Mouse (Mus musculus): ENCODE results near the gene Rgl1. TPM values are rescaled to one million over a fixed set of nuclear protein-coding genes. Genes with fewer than 3 reads are reported as not detected.

The Rgl1 gene
- polyA plus RNA-seq, 1 experiment from 2014 or later = 23.6 TPM

DNA sequence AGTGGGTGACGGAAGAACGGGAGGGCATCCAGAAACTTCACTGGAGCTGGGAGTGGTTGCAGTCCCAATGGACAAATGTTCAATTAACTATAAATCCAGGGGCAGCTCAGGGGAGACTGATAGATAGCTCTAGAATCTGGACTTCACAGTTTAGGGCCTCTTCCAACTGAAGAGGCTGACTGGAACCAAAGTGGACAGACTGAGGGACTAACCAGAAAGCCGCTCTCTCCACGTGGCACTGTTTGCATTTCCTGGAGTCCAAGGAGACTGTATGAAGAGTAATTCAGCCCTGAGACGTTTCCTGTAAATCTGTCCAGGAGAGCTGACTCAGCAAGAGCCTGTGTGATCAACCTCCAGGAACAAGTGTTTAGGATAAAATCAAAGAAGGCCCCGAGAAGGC, 62.2 kb downstream of the Rgl1 start:
- no peaks in the 10 kb centered on the region for H3K36me3 ChIP-seq (ENCODE audit: control insufficient read depth, insufficient read depth)
- no peaks in the 10 kb centered on the region for H3K27me3 ChIP-seq (replicated peaks; ENCODE audit: control insufficient read depth, insufficient read depth, low read length)
- peaks cover 5% of the 10 kb centered on the region; the same call in 1 of the 2 replicates for H3K4me1 ChIP-seq (replicated peaks; ENCODE audit: control insufficient read depth, insufficient read depth, low read length)
- no peak overlapping the region for H3K4me2 ChIP-seq (ENCODE audit: low read length)
- H3K27ac ChIP-seq (ENCODE audit: low read length) = no peak overlapping the region
- no peak overlapping the region for H3K4me3 ChIP-seq (replicated peaks; ENCODE audit: low read length)
- no peak for ATAC-seq
- 82% methylated on average over 6 of the region's 6 CpGs for WGBS
- H3K9me3 ChIP-seq (ENCODE audit: control insufficient read depth, low read length) = no peaks in the 10 kb centered on the region
- H3K9ac ChIP-seq (replicated peaks; ENCODE audit: low read depth, low read length) = no peak overlapping the region

DNA sequence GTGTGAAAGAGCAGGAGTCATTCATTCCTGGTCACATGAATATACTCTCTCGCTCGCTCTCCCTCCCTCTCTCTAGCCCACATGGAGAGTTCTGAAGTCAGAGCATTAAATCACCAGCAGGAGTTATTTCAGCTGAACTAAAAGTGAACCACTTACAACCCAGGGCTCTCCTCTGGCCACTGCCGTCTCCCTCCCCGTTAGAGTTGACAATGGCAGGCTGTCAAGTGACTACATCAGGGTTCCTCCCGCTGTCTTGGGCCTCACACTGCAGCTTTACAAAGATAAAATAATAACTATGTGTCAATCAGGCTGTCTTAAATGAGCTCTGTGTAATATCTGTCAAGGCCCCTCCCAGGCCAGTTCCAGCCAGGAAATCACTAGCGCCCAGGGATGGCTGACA, 63.2 kb downstream of the Rgl1 start:
- peaks cover 5% of the 10 kb centered on the region; the same call in 1 of the 2 replicates for H3K4me1 ChIP-seq (replicated peaks; ENCODE audit: control insufficient read depth, insufficient read depth, low read length)
- H3K4me2 ChIP-seq (ENCODE audit: low read length) = no peak overlapping the region
- H3K9ac ChIP-seq (replicated peaks; ENCODE audit: low read depth, low read length) = no peak overlapping the region
- WGBS = 32% methylated on average over 6 of the region's 6 CpGs
- no peaks in the 10 kb centered on the region for H3K27me3 ChIP-seq (replicated peaks; ENCODE audit: control insufficient read depth, insufficient read depth, low read length)
- ATAC-seq = peak; percentile 45; the same call in 1 of the 2 replicates
- H3K4me3 ChIP-seq (replicated peaks; ENCODE audit: low read length) = no peak overlapping the region
- H3K27ac ChIP-seq (ENCODE audit: low read length) = no peak overlapping the region
- no peaks in the 10 kb centered on the region for H3K9me3 ChIP-seq (ENCODE audit: control insufficient read depth, low read length)
- H3K36me3 ChIP-seq (ENCODE audit: control insufficient read depth, insufficient read depth) = no peaks in the 10 kb centered on the region

DNA sequence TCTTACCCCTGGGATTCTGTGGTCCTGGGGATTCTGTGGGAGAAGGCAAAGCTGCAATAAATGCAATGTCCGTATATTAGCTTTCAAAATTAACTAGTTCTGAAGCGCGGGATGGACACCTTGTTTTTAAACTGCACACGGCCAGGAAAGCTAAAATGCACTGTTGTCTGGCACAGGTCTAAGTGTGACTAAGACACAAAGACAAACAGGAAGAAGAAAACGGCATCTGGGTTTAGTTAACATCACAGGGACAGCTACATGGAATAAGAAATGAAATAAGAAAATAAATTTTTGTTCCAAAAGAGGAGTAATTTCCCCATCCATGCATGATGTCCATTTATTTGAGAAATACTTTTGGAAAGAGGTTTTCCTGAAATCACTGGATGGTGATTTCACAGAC, 65.1 kb downstream of the Rgl1 start:
- ATAC-seq = no peak
- no peak overlapping the region for H3K4me2 ChIP-seq (ENCODE audit: low read length)
- no peak overlapping the region for H3K9ac ChIP-seq (replicated peaks; ENCODE audit: low read depth, low read length)
- no peak overlapping the region for H3K4me3 ChIP-seq (replicated peaks; ENCODE audit: low read length)
- H3K36me3 ChIP-seq (ENCODE audit: control insufficient read depth, insufficient read depth) = no peaks in the 10 kb centered on the region
- H3K4me1 ChIP-seq (replicated peaks; ENCODE audit: control insufficient read depth, insufficient read depth, low read length) = peaks cover 5% of the 10 kb centered on the region; the same call in 1 of the 2 replicates
- no peaks in the 10 kb centered on the region for H3K9me3 ChIP-seq (ENCODE audit: control insufficient read depth, low read length)
- WGBS = 92% methylated on average over 5 of the region's 5 CpGs
- no peaks in the 10 kb centered on the region for H3K27me3 ChIP-seq (replicated peaks; ENCODE audit: control insufficient read depth, insufficient read depth, low read length)
- no peak overlapping the region for H3K27ac ChIP-seq (ENCODE audit: low read length)

DNA sequence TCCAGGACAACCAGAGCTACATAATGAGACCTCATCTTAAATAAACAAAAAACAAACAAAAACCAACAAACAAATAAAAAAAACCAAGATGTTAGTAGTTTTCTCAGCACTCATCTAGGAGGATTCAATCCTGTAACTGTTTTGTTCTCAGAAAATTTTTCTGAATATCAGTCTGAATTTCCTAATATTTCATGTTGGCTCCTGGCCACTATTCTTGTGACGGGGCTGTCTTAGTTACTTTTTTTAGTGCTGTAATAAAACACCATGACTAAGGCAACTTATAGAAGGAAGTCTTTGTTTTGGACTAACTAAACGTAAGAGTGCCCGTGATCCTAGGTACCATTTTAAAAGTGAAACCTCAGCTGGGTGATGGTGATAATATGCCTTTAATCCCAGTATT, 68.8 kb downstream of the Rgl1 start:
- Histone ChIP-seq H3K9ac (replicated peaks; ENCODE audit: low read depth, low read length) (no peak overlapping the region), H3K27ac (ENCODE audit: low read length) (no peak overlapping the region), H3K4me1 (replicated peaks; ENCODE audit: control insufficient read depth, insufficient read depth, low read length) (no peaks in the 10 kb centered on the region), H3K36me3 (ENCODE audit: control insufficient read depth, insufficient read depth) (no peaks in the 10 kb centered on the region), H3K27me3 (replicated peaks; ENCODE audit: control insufficient read depth, insufficient read depth, low read length) (no peaks in the 10 kb centered on the region), H3K4me3 (replicated peaks; ENCODE audit: low read length) (no peak overlapping the region), H3K9me3 (ENCODE audit: control insufficient read depth, low read length) (no peaks in the 10 kb centered on the region), H3K4me2 (ENCODE audit: low read length) (no peak overlapping the region)
- WGBS = 79% methylated on average over 3 of the region's 3 CpGs
- no peak for ATAC-seq

DNA sequence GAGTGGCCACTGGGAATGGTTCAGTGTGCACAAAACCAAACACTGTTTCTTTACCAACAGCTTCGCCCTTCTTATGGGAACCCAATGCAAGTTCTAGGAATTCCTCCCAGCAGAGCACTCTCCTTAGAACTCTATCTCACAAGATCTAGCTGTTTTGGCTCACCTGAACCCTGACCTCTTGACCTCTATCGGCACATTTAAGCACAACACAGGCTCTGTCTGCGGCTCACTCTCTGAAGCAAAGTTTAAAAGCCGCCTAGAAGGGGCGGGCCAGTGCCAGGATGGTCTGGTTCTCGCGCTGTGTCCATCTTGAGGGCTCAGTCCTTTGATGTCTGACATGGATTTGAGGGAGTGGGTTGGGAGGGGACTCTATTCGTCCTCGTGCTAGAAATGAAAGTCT, 70.7 kb downstream of the Rgl1 start:
- WGBS = 44% methylated on average over 9 of the region's 9 CpGs

DNA sequence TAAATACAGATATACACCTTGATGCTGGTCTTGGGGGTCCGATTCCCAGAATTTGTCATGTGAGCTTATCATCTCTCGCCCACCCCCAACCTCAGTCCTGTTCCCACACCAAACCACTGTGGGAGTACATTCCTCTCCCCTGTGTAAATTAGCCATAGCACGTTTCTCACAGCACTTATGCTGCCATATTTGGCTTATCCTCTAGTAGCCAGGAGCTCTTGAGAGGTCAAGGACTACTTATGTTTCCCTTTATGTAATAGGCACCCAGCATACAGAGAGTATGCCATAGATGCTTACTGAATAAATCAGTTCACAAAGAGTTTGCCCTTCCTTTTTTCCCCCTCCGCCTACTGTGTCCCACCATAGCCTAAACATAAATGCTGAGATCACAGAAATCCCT, 76.2 kb downstream of the Rgl1 start:
- H3K4me3 ChIP-seq (replicated peaks; ENCODE audit: low read length) = no peak overlapping the region
- peaks cover 15% of the 10 kb centered on the region for H3K4me1 ChIP-seq (replicated peaks; ENCODE audit: control insufficient read depth, insufficient read depth, low read length)
- H3K9me3 ChIP-seq (ENCODE audit: control insufficient read depth, low read length) = no peaks in the 10 kb centered on the region
- ATAC-seq = no peak
- no peaks in the 10 kb centered on the region for H3K36me3 ChIP-seq (ENCODE audit: control insufficient read depth, insufficient read depth)
- 86% methylated on average over 4 of the region's 4 CpGs for WGBS
- no peak overlapping the region for H3K27ac ChIP-seq (ENCODE audit: low read length)
- H3K27me3 ChIP-seq (replicated peaks; ENCODE audit: control insufficient read depth, insufficient read depth, low read length) = no peaks in the 10 kb centered on the region
- no peak overlapping the region for H3K9ac ChIP-seq (replicated peaks; ENCODE audit: low read depth, low read length)
- no peak overlapping the region for H3K4me2 ChIP-seq (ENCODE audit: low read length)

More for the DNA sequence above, 70.7 kb downstream of the Rgl1 start:
- ATAC-seq = no peak
- no peaks in the 10 kb centered on the region for H3K9me3 ChIP-seq (ENCODE audit: control insufficient read depth, low read length)
- H3K4me1 ChIP-seq (replicated peaks; ENCODE audit: control insufficient read depth, insufficient read depth, low read length) = no peaks in the 10 kb centered on the region
- H3K4me3 ChIP-seq (replicated peaks; ENCODE audit: low read length) = no peak overlapping the region
- no peaks in the 10 kb centered on the region for H3K36me3 ChIP-seq (ENCODE audit: control insufficient read depth, insufficient read depth)
- no peak overlapping the region for H3K4me2 ChIP-seq (ENCODE audit: low read length)
- H3K27me3 ChIP-seq (replicated peaks; ENCODE audit: control insufficient read depth, insufficient read depth, low read length) = no peaks in the 10 kb centered on the region
- H3K27ac ChIP-seq (ENCODE audit: low read length) = no peak overlapping the region
- no peak overlapping the region for H3K9ac ChIP-seq (replicated peaks; ENCODE audit: low read depth, low read length)

DNA sequence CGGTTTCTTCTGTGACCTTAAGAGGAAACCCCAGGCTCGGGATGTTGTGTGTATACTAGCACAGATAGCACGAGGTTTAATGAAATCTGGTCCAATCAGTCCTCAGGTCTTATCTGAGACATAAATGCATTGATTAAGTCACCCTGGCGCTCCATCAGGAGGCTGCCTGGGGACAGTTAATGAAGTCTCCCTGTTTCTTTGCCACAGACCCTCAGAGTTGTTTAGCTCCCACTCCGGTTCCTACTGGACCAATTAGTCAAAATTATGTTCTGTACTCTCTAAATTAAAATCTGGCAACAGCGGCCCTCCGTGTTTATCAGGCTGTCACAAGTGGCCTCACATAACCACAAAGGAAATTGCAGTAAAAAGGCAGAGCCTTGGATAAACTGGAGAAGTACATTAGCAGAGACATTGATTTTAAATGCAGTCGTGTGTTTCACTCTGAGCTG, 78.4 kb downstream of the Rgl1 start:
- peak overlapping the region; percentile 1; the same call in 1 of the 2 replicates for H3K27ac ChIP-seq (ENCODE audit: low read length)
- H3K4me1 ChIP-seq (replicated peaks; ENCODE audit: control insufficient read depth, insufficient read depth, low read length) = peaks cover 15% of the 10 kb centered on the region
- no peaks in the 10 kb centered on the region for H3K9me3 ChIP-seq (ENCODE audit: control insufficient read depth, low read length)
- 6% methylated on average over 8 of the region's 8 CpGs for WGBS
- H3K4me2 ChIP-seq (ENCODE audit: low read length) = no peak overlapping the region
- ATAC-seq = peak; percentile 70
- no peaks in the 10 kb centered on the region for H3K36me3 ChIP-seq (ENCODE audit: control insufficient read depth, insufficient read depth)
- H3K4me3 ChIP-seq (replicated peaks; ENCODE audit: low read length) = no peak overlapping the region
- no peaks in the 10 kb centered on the region for H3K27me3 ChIP-seq (replicated peaks; ENCODE audit: control insufficient read depth, insufficient read depth, low read length)
- no peak overlapping the region for H3K9ac ChIP-seq (replicated peaks; ENCODE audit: low read depth, low read length)

DNA sequence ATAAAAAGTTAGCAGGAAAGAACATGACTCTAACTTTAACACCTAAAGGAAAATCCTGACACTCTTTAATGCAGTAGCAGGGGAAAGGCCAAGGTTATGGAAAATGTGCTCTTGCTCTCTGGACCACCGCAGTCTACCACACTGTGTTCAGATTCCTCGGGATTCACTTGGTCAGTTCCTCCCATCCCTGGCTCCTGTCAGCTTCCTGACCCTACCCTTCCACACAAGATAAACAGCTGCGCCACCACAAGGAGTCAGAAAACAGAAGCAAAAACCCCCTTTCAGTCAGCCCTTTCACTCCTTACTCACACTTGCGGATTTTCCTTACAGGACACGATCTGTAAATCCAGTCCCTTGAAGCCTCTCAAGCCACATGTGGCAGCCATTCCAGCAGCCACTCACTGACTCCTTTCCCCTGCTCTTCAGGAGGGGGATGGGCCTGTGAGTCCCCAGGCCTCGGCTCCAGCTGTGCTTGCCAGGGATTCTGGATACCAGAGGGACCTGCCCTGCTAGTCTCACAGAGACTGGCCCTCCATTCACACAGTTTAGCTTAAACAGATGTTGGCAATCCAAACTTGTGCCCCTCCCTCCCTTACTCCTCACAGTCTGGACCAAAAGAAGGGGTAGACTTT, 78.9 kb downstream of the Rgl1 start:
- H3K9me3 ChIP-seq (ENCODE audit: control insufficient read depth, low read length) = no peaks in the 10 kb centered on the region
- no peak overlapping the region for H3K4me2 ChIP-seq (ENCODE audit: low read length)
- no peaks in the 10 kb centered on the region for H3K36me3 ChIP-seq (ENCODE audit: control insufficient read depth, insufficient read depth)
- H3K9ac ChIP-seq (replicated peaks; ENCODE audit: low read depth, low read length) = no peak overlapping the region
- H3K27ac ChIP-seq (ENCODE audit: low read length) = no peak overlapping the region
- WGBS = 19% methylated on average over 6 of the region's 6 CpGs
- H3K4me1 ChIP-seq (replicated peaks; ENCODE audit: control insufficient read depth, insufficient read depth, low read length) = peaks cover 15% of the 10 kb centered on the region
- H3K4me3 ChIP-seq (replicated peaks; ENCODE audit: low read length) = no peak overlapping the region
- no peaks in the 10 kb centered on the region for H3K27me3 ChIP-seq (replicated peaks; ENCODE audit: control insufficient read depth, insufficient read depth, low read length)
- ATAC-seq = peak; percentile 76

DNA sequence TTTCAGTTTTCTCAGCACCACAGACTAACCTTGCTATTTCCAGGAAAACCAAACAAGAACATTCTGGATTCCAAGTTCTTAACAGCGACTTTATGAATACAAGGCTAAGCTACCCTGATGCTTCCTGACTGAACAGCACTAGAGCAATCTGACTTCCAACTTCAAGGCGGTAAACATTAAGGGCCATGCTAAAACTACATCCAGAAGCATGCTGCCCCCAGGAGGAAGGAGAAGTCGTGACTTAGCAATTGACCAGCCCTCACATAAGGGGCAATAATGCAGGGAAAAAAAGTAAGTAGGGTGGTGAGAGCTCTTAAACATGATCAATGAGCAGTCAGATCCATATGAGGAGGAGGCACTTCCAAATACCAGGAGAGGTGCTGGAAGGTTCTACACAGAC, 80.6 kb downstream of the Rgl1 start:
- no peaks in the 10 kb centered on the region for H3K9me3 ChIP-seq (ENCODE audit: control insufficient read depth, low read length)
- no peaks in the 10 kb centered on the region for H3K36me3 ChIP-seq (ENCODE audit: control insufficient read depth, insufficient read depth)
- no peaks in the 10 kb centered on the region for H3K27me3 ChIP-seq (replicated peaks; ENCODE audit: control insufficient read depth, insufficient read depth, low read length)
- WGBS = 82% methylated on average over 3 of the region's 3 CpGs
- ATAC-seq = no peak
- no peak overlapping the region for H3K27ac ChIP-seq (ENCODE audit: low read length)
- H3K4me2 ChIP-seq (ENCODE audit: low read length) = no peak overlapping the region
- peaks cover 15% of the 10 kb centered on the region for H3K4me1 ChIP-seq (replicated peaks; ENCODE audit: control insufficient read depth, insufficient read depth, low read length)
- H3K4me3 ChIP-seq (replicated peaks; ENCODE audit: low read length) = no peak overlapping the region
- H3K9ac ChIP-seq (replicated peaks; ENCODE audit: low read depth, low read length) = no peak overlapping the region

Measured in forebrain, embryonic 16.5 days (tissue).